Mouse (Mus musculus): ENCODE results near the gene Bsnd. TPM values are rescaled to one million over a fixed set of nuclear protein-coding genes. Genes with fewer than 3 reads are reported as not detected.

Gene Bsnd
- not detected for total RNA-seq (2023)

DNA sequence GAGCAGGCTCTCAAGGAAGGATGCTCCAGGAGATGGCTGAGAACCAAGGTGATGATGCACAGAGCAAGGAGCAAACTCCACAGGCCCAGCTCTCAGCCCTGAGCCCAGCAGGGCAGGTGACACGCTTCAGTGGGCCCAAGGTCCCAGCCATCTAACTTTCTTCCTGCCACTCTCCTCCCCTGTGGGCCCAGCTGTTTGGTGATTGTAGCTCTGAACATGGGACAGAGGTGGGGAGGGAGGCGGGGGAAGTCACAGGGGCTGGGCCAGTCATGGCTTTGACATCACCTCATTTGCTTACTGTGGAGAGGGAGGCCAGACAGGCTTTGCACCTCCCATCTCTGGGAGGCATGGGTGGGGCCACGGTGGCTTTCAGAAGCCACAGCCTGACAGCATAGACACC, at the start of gene Bsnd:
Bsnd (minus strand) TSS at position 168 of the 400 bp plus-strand sequence.

Other genes with a start within 250 kb of the Bsnd start
- gene Usp24, start 176.1 kb downstream of the Bsnd start, total RNA-seq (2023) = 101 TPM
- 0.18 TPM for gene Pcsk9, start 28.0 kb downstream of the Bsnd start, total RNA-seq (2023)
- 13.0 TPM for gene Dhcr24, start 68.8 kb upstream of the Bsnd start, total RNA-seq (2023)
- not detected for gene Lexm, start 125.0 kb upstream of the Bsnd start, total RNA-seq (2023)
- gene Ttc22, start 130.1 kb upstream of the Bsnd start, total RNA-seq (2023) = not detected
- 6.3 TPM for gene Pars2, start 158.8 kb upstream of the Bsnd start, total RNA-seq (2023)
- 32.1 TPM for gene Ttc4, start 186.7 kb upstream of the Bsnd start, total RNA-seq (2023)
- not detected for gene Mroh7, start 238.6 kb upstream of the Bsnd start, total RNA-seq (2023)
- not detected for gene Fam151a, start 241.6 kb upstream of the Bsnd start, total RNA-seq (2023)